Mouse (Mus musculus): ENCODE data around the gene Rbpms2.

Gene Rbpms2

GRCm38 (mm10) chr9:65629025-65629766 is at the start of gene Rbpms2:
Rbpms2 (plus strand) TSS chr9:65629648.
- no peak for DNase-seq (ENCODE audit: low read depth, low spot score)

DNA sequence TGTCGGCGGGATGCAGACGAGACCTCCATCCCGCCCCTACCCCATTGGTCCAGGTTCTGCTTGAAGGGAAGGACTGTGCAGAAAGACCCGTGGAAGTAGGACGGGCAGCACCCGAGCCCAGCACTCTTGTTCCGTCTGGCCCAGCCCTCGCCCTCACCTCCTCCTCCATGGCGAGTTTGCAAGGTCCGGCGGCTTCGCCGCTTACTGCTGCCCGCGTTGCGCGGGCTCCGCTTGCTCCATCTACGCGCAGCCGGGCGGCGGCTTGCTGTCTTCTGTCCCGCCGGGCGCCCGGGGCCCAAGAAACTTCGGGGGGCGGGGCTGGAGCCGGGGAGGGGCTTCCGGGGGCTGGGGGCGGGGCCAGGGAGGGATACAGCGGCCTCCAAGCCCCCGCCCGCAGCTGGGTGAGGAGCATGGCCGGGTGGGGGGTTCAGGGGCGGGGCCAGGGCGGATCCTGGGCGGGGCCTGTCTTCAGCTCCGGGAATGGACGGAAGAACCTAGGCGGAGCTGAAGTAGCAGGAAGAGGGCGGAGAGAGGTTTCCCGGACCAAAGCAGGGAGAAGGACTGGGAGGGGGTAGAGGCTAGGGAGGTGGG is 49.6 kb upstream of the Rbpms2 start, which contains the start of gene Plekho2:
Gene Plekho2, minus strand, starts transcription at position 260 of the 591 bp plus-strand sequence.
- DNase-seq (ENCODE audit: low read depth, low spot score) = peak; percentile 96

DNA sequence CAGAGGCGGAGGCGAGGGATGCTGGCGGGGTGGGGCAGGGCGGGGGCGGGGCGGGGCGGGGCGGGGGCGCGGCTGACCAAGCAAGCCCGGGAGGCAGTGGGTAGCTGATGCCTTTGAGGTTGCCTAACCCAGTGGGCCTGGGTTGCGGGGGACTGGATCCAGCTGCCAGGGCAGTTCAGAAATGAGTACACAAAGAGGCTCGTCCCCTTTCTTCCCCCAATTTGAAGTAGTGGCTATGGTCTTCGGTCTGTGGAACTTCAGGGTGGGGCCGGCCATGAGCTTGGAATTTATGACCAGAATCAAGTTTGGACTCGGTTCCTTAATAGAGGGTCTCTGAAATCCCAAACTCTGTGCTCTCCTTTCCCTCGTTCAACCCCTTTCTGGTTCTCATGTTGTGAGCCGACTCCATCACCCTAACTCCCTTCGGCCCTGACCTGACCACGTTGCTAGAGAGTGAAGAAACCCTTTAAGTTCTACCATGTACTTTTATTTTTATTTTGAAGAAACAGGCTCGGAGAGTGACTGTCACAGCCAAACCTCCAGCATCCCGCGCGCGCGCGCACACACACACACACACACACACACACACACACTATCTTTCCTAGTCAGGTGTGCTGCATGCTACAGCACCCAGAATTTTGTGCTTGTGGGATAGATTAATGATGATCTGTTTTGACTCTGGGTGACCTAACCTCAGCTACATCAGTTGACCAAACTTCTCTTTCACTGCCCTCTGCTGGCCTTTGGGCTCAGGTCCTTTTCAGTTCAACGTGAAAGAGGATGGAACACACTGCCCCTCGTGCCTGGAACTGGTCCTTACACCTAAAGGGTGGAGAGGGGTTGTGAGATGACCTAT is 48.8 kb upstream of the Rbpms2 start:
- DNase-seq (ENCODE audit: low read depth, low spot score) = peak; percentile 96

GRCm38 (mm10) chr9:65583045-65583444 is 46.4 kb upstream of the Rbpms2 start:
- peak; percentile 92 for DNase-seq (ENCODE audit: low read depth, low spot score)

DNA sequence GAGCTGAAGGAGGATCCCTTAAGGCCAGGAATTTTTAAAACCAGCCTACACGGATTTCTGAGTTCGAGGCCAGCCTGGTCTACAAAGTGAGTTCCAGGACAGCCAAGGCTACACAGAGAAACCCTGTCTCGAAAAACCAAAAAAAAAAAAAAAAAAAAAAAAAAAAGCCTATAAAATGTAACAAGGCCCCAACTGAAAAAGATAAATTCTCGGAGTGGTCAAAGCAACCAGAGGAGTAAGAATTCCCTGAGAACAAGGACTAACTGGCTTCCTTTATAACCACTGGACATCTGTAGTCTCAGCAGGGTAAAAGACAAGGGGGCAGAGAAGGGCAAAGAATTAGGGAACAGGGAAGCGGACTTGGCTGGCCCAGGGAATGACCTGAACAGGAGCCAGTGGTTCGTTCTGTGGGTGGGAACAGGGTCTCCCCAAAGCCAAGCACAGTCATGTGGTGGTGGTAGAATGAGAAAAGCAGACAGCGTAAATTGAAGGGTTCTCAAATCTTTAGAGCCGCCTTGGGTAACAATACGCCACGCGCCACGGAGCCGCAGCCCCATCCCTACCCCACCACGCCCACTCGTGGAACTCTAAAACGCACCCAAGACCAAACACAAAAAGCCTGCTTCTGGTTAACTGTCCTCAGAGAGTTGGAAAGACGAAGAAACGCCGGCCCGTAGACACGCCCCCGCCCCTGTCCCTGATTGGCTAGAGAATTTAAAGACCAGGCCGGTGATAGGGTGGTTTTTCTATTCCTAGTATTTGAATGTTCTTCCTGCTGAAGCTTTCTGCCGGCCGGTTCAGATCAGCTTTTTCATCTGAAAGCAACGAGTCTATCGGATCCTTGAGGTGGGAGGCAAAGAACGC is 42.8 kb upstream of the Rbpms2 start, which contains the start of gene Pif1:
Gene Pif1, plus strand, starts transcription at position 755 of the 864 bp plus-strand sequence.
- DNase-seq (ENCODE audit: low read depth, low spot score) = peak; percentile 93

- DNase-seq (ENCODE audit: low read depth, low spot score) = no peak
Measured at GRCm38 (mm10) chr9:65587270-65587572, 42.2 kb upstream of the Rbpms2 start.

DNA sequence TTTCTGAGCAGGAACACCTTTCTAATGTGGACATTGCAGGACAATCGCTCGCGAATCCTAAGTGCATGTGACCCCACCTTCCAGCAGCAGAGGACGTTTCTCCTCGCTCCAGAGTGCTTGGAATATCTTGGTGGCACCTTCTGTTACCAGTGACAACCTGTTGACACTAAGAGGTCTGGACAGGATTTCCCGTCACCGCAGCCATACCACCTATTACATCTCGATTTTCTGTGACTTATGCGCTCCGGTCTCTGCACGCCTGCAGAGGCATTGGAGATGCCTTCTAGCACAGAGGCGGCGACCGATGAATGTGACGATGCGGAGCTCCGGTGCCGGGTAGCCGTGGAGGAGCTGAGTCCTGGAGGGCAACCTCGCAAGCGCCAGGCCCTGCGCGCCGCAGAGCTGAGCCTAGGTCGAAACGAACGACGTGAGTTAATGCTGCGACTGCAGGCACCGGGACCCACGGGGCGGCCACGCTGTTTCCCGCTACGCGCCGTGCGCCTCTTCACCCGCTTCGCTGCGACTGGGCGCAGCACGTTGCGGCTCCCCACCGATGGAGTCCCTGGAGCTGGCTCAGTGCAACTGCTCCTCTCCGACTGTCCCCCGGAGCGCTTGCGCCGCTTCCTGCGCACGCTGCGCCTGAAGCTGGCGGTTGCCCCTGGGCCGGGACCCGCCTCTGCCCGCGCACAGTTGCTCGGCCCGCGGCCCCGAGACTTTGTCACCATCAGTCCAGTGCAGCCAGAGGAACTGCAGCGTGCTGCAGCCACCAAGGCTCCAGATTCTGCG is 41.7 kb upstream of the Rbpms2 start:
- peak; percentile 78 for DNase-seq (ENCODE audit: low read depth, low spot score)

DNA sequence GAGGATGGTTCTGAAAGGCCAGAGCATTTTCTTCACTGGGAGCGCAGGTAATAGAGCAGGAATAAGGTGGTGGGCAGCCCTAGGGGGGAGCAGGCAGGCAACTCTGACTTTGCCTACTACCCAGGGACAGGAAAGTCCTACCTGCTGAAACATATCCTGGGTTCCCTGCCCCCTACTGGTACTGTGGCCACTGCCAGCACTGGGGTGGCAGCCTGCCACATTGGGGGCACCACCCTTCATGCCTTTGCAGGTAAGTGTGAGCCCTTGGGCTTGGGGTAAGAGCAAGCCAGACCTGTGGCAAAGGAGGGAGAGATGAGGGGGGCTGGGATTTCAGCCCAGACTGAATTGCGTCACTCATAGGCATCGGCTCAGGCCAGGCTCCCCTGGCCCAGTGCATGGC is 40.4 kb upstream of the Rbpms2 start:
- DNase-seq (ENCODE audit: low read depth, low spot score) = no peak

GRCm38 (mm10) chr9:65592721-65593120 is 36.7 kb upstream of the Rbpms2 start:
- no peak for DNase-seq (ENCODE audit: low read depth, low spot score)

GRCm38 (mm10) chr9:65593596-65593995 is 35.9 kb upstream of the Rbpms2 start:
- no peak for DNase-seq (ENCODE audit: low read depth, low spot score)

DNA sequence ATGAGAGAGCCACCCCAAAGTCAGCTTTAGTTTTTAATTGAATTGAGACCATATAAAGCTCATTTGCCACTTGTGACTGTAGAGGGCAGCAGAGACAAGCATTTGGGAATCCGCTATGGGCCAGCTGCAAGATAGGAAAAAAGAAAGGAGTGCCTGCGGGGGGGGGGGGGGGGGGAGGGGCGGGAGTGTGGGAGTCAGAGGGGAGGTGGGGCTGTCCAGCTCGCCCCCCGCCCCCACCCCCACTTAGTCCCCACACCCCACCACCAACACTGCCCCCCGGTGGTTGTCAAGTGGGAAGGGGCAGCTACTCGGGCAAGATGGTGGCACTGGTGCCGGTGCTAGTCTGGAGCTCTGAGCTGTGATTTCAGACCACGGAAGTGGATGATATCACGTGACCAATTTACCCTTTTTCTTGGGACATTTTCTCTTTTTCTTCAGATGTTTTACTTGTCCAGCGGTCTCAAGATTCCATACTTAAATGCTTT is 30.6 kb upstream of the Rbpms2 start:
- DNase-seq (ENCODE audit: low read depth, low spot score) = peak; percentile 53

GRCm38 (mm10) chr9:65600951-65601350 is 28.5 kb upstream of the Rbpms2 start:
- DNase-seq (ENCODE audit: low read depth, low spot score) = no peak

DNA sequence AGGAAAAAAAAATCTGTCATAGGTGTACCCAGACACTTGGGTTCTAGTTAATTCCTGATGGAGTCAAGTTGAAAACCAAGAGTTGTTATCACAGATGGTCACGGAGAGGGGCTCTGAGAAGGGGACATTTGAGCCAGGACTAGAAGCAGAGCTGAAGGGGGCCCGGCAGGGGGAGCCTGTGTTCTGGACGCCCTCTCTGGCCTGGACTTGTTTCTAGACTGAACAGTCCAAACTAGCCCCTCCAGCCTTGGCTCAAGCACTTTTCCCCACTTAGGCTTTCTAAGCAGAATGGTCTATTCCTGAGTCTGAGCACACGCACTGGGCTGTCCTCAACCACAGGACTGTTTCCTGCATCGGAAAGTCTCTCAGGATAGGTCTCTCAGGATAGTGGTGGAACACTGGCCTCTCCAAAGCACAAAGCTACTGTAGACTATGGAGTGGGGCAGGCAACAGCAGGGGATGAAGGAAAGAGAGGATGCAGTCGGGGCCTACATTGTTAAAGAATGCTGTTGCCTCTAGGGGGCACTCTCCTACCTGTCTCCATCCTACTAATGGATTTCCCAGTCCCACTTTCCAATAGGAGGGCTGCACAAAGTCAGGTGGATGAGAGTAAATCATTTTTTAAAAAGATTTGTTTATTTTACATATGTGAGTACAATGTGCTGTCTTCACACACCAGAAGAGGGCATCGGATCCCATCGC is 25.9 kb upstream of the Rbpms2 start:
- no peak for DNase-seq (ENCODE audit: low read depth, low spot score)

GRCm38 (mm10) chr9:65605471-65606136 is 23.8 kb upstream of the Rbpms2 start:
- DNase-seq (ENCODE audit: low read depth, low spot score) = peak; percentile 69

GRCm38 (mm10) chr9:65606321-65607109 is 22.9 kb upstream of the Rbpms2 start:
- DNase-seq (ENCODE audit: low read depth, low spot score) = no peak

GRCm38 (mm10) chr9:65607120-65607519 is 22.3 kb upstream of the Rbpms2 start:
- DNase-seq (ENCODE audit: low read depth, low spot score) = no peak

- DNase-seq (ENCODE audit: low read depth, low spot score) = no peak
Measured at GRCm38 (mm10) chr9:65611969-65612486, 17.4 kb upstream of the Rbpms2 start.

DNA sequence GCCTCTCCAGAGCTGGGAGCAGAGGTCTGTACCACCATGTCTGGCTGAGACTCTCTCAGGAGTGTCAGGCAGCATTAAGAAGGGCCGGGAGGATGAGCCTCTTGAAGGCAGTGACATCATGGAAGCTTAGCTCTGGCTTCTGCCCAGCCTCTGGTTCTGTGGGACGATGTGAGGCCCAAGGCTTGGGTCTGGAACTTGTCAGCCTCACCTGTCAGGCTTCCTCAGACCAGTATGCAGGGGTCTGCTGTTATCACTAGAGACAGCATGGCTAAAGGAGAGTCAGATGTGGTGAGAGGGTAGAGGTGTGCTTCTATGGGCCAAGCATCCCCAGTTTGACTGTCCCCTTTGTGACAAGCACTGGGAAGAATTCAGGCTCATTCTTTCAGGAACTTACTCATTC is 16.4 kb upstream of the Rbpms2 start:
- DNase-seq (ENCODE audit: low read depth, low spot score) = no peak
